Mouse (Mus musculus) testis, adult 2 months (tissue): ENCODE data around the gene Klhl5. TPM values are rescaled to one million over a fixed set of nuclear protein-coding genes. Genes with fewer than 3 reads are reported as not detected.

Experiments used
- H3K27ac ChIP-seq: fragments of 200-500 bp; 2 replicates; pipeline ENCODE4 v1.5.1; 2012; ENCODE audit warnings: low read depth, low read length; ENCODE audit not compliant: control insufficient read depth, insufficient read depth
- H3K27me3 ChIP-seq: fragments of 200-500 bp; 2 replicates; pipeline ENCODE4 v1.6.1; 2012; ENCODE audit warnings: mild to moderate bottlenecking, low read length, moderate library complexity; ENCODE audit not compliant: control insufficient read depth, insufficient read depth
- H3K36me3 ChIP-seq: fragments of 200-500 bp; 2 replicates; pipeline ENCODE4 v1.6.1; 2012; ENCODE audit warnings: mild to moderate bottlenecking, low read length; ENCODE audit not compliant: control insufficient read depth, insufficient read depth
- H3K4me1 ChIP-seq: fragments of 200-500 bp; 2 replicates; pipeline ENCODE4 v1.6.1; 2012; ENCODE audit warnings: low read length; ENCODE audit not compliant: control insufficient read depth, insufficient read depth
- H3K4me3 ChIP-seq: fragments of 200-500 bp; 2 replicates; pipeline ENCODE4 v1.5.1; 2012; ENCODE audit warnings: low read depth, mild to moderate bottlenecking, low read length, moderate library complexity, mixed read lengths; ENCODE audit not compliant: control insufficient read depth
- CTCF ChIP-seq: fragments of 200-500 bp; IDR thresholded peaks from 2 replicates; pipeline ENCODE4 v1.5.1; 2012; ENCODE audit warnings: low read depth, mild to moderate bottlenecking, inconsistent platforms, low read length, moderate library complexity; ENCODE audit not compliant: control insufficient read depth, insufficient read depth, insufficient replicate concordance
- POLR2A ChIP-seq: fragments of 200-500 bp; IDR thresholded peaks from 2 replicates; pipeline ENCODE4 v1.6.1; 2012; ENCODE audit warnings: low read depth, mild to moderate bottlenecking, inconsistent platforms, low read length, moderate library complexity; ENCODE audit not compliant: control insufficient read depth
- polyA plus RNA-seq: library from polyadenylated mRNA; depleted of rRNA; stranded (reverse); fragments of >200 nt; gene quantifications from 2 replicates; pipeline ENCODE4 v1.2.3, GENCODE M21; 2012

Gene Klhl5
- polyA plus RNA-seq, 1 experiment: 13.2 TPM

- Histone ChIP-seq H3K36me3 (no peaks in the 10 kb centered on the region), H3K27me3 (no peaks in the 10 kb centered on the region), H3K27ac (no peak overlapping the region), H3K4me3 (no peak overlapping the region), H3K4me1 (no peaks in the 10 kb centered on the region; the same call in 1 of the 2 replicates)
- TF ChIP-seq POLR2A: no peak
- no peak for TF ChIP-seq CTCF
These were observed 35.6 kb upstream of the Klhl5 start for GRCm38 (mm10) chr5:65071689-65072118.

DNA sequence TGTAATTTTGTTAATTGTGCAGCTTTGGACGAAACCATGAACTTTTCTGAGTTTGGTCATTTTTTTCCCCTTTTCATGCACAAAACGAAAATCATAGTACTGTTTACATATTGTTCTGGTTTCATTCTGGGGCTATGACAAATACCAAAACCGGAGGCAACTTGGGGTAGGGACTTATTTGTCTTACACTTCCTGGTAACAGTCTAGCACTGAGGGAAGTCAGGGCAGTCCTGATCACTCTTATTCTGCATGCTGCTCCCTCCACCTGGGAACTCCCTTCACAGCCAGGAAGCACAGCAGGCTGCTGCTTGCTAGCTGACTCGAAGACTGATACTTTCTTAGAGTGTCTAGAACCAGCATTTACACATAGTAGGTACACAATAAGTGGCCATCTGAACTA, 34.1 kb upstream of the Klhl5 start:
- H3K4me3 ChIP-seq: no peak overlapping the region
- no peaks in the 10 kb centered on the region for H3K36me3 ChIP-seq
- H3K27ac ChIP-seq: no peak overlapping the region
- no peaks in the 10 kb centered on the region; the same call in 1 of the 2 replicates for H3K4me1 ChIP-seq
- TF ChIP-seq CTCF: no peak
- no peaks in the 10 kb centered on the region for H3K27me3 ChIP-seq

GRCm38 (mm10) chr5:65074693-65075092, 32.6 kb upstream of the Klhl5 start:
- Histone ChIP-seq H3K27ac (no peak overlapping the region), H3K4me3 (no peak overlapping the region), H3K36me3 (no peaks in the 10 kb centered on the region), H3K4me1 (no peaks in the 10 kb centered on the region), H3K27me3 (no peaks in the 10 kb centered on the region)
- TF ChIP-seq CTCF (no peak), POLR2A (no peak)

GRCm38 (mm10) chr5:65076087-65076486, 31.3 kb upstream of the Klhl5 start:
- Histone ChIP-seq H3K4me1 (no peaks in the 10 kb centered on the region), H3K36me3 (no peaks in the 10 kb centered on the region), H3K27me3 (no peaks in the 10 kb centered on the region), H3K4me3 (no peak overlapping the region), H3K27ac (no peak overlapping the region)
- TF ChIP-seq POLR2A (no peak), CTCF (no peak)

- Histone ChIP-seq H3K4me1 (no peaks in the 10 kb centered on the region), H3K27me3 (no peaks in the 10 kb centered on the region), H3K4me3 (no peak overlapping the region), H3K36me3 (no peaks in the 10 kb centered on the region), H3K27ac (no peak overlapping the region)
- TF ChIP-seq POLR2A (no peak), CTCF (no peak)
These were observed 30.6 kb upstream of the Klhl5 start for GRCm38 (mm10) chr5:65076748-65077147.

DNA sequence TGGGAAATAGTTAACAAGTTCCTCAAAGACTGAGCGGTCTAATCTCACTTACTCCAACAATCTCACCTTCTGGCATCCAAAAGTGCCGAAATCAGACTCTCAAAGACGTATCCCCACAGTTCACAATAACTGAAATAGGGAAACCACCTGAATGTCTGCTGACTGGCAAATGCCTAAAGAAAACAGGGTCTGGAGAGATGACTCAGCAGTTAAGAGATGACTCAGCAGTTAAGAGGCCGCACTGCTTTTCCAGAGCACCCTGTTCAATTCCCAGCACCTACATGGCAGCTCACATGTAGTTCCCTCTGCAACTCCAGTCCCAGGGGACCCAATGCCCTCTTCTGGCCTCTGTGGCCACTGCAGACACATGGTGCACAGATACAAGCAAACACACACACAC, 29.3 kb upstream of the Klhl5 start:
- H3K27me3 ChIP-seq: no peaks in the 10 kb centered on the region
- H3K4me3 ChIP-seq: no peak overlapping the region
- no peaks in the 10 kb centered on the region for H3K4me1 ChIP-seq
- no peaks in the 10 kb centered on the region for H3K36me3 ChIP-seq
- no peak overlapping the region for H3K27ac ChIP-seq
- TF ChIP-seq POLR2A (no peak), CTCF (no peak)

DNA sequence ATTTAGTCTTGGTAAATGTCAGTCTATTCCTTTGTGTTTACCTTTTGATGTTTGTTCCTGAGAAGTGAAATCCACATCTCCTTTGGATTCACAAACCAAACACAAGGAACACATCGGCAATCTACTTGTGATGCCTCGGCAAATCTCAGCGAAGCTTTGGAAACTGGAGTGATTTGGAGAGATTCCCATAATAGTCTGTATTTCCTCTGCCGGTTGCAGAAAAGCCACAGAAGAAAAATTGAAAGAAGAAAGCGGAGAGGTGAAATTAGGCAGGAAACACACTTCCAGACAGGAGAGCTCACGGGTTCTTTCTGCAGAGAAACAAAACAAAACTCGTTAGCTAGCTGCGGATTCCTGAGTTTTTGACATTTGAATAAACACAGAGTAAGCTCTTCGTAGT, 27.5 kb upstream of the Klhl5 start:
- Histone ChIP-seq H3K36me3 (no peaks in the 10 kb centered on the region), H3K27me3 (no peaks in the 10 kb centered on the region), H3K4me1 (no peaks in the 10 kb centered on the region), H3K4me3 (no peak overlapping the region), H3K27ac (no peak overlapping the region)
- TF ChIP-seq CTCF (no peak), POLR2A (no peak)

- TF ChIP-seq CTCF (no peak), POLR2A (no peak)
These were observed 25.5 kb upstream of the Klhl5 start for GRCm38 (mm10) chr5:65081836-65082235.

GRCm38 (mm10) chr5:65086522-65086921, 20.8 kb upstream of the Klhl5 start:
- no peaks in the 10 kb centered on the region for H3K4me1 ChIP-seq
- H3K36me3 ChIP-seq: no peaks in the 10 kb centered on the region
- no peak overlapping the region for H3K27ac ChIP-seq
- TF ChIP-seq POLR2A (no peak), CTCF (no peak)
- no peaks in the 10 kb centered on the region for H3K27me3 ChIP-seq
- no peak overlapping the region for H3K4me3 ChIP-seq

More at GRCm38 (mm10) chr5:65081836-65082235, 25.5 kb upstream of the Klhl5 start:
- no peak overlapping the region for H3K27ac ChIP-seq
- no peaks in the 10 kb centered on the region for H3K4me1 ChIP-seq
- H3K4me3 ChIP-seq: no peak overlapping the region
- H3K36me3 ChIP-seq: no peaks in the 10 kb centered on the region
- H3K27me3 ChIP-seq: no peaks in the 10 kb centered on the region
